Mouse (Mus musculus) ES-E14 (cell line): Measurements from ENCODE around the gene Gm609. TPM values are rescaled to one million over a fixed set of nuclear protein-coding genes. Genes with fewer than 3 reads are reported as not detected.

ENCODE experiments used
- DNase-seq: peaks from one replicate; pipeline ENCODE4 v3.0.0-alpha.2; 2013; ENCODE audit warnings: low read depth, low spot score
- H3K27ac ChIP-seq: 2 replicates; pipeline ENCODE4 v1.5.1; 2012; ENCODE audit warnings: low read depth, mild to moderate bottlenecking, low read length, moderate library complexity, mixed read lengths; ENCODE audit not compliant: poor library complexity, insufficient read depth, severe bottlenecking
- H3K36me3 ChIP-seq: 2 replicates; pipeline ENCODE4 v1.6.1; 2012; ENCODE audit warnings: mild to moderate bottlenecking, low read length, moderate library complexity, mixed read lengths; ENCODE audit not compliant: control insufficient read depth, poor library complexity, insufficient read depth, severe bottlenecking
- H3K4me1 ChIP-seq, 2 experiments: fragments of 150-350 bp in 1 of 2; sonication (generic) in 1 of 2; 2 replicates each; pipeline ENCODE4 v1.6.1; 2012; ENCODE audit warnings: low read length in 2 of 2, mild to moderate bottlenecking in 1 of 2, mixed read lengths in 1 of 2; ENCODE audit not compliant: control insufficient read depth in 2 of 2, insufficient read depth in 2 of 2, poor library complexity in 1 of 2
- H3K4me3 ChIP-seq, 2 experiments: fragments of 150-350 bp in 1 of 2; sonication (generic) in 1 of 2; 2 replicates each; pipeline ENCODE4 v1.5.1; 2012; ENCODE audit warnings: low read length in 2 of 2, low read depth in 1 of 2, mild to moderate bottlenecking in 1 of 2, mixed read lengths in 1 of 2; ENCODE audit not compliant: insufficient read depth in 1 of 2, poor library complexity in 1 of 2, severe bottlenecking in 1 of 2
- H3K9ac ChIP-seq: 2 replicates; pipeline ENCODE4 v1.6.1; 2012; ENCODE audit warnings: low read depth, mild to moderate bottlenecking, low read length, mixed read lengths; ENCODE audit not compliant: poor library complexity, insufficient read depth, severe bottlenecking
- H3K9me3 ChIP-seq: fragments of 150-350 bp; sonication (generic); 2 replicates; pipeline ENCODE4 v1.6.1; 2012; ENCODE audit warnings: low read depth, mild to moderate bottlenecking, low read length; ENCODE audit not compliant: control insufficient read depth, insufficient read depth
- CHD2 ChIP-seq: IDR thresholded peaks from 2 replicates; pipeline ENCODE4 v1.6.1; 2014; ENCODE audit warnings: mild to moderate bottlenecking, low read depth, low read length, inconsistent platforms
- HCFC1 ChIP-seq: IDR thresholded peaks from 2 replicates; pipeline ENCODE4 v1.6.1; 2012; ENCODE audit warnings: low read length, inconsistent platforms, borderline replicate concordance; ENCODE audit not compliant: insufficient read depth
- MAFK ChIP-seq: IDR thresholded peaks from 2 replicates; pipeline ENCODE4 v1.6.1; 2014; ENCODE audit warnings: mild to moderate bottlenecking, low read depth, low read length, inconsistent platforms; ENCODE audit not compliant: insufficient read depth
- ZC3H11A ChIP-seq: IDR thresholded peaks from 2 replicates; pipeline ENCODE4 v1.6.1; 2012; ENCODE audit warnings: low read depth, mild to moderate bottlenecking, inconsistent platforms, low read length, borderline replicate concordance
- ZNF384 ChIP-seq: IDR thresholded peaks from 2 replicates; pipeline ENCODE4 v1.6.1; 2012; ENCODE audit warnings: low read depth, low read length, inconsistent platforms
- in situ Hi-C, 2 experiments: fragments of 600-800 bp; cut with MboI; formaldehyde crosslinking; loops; one replicate each; pipeline ENCODE4 v1.15.1; 2025; ENCODE audit warnings: low sequenced_read_pairs in 2 of 2, inconsistent platforms in 1 of 2; ENCODE audit not compliant: unreplicated experiment in 2 of 2
- total RNA-seq: library from RNA; depleted of rRNA; stranded (reverse); fragments of 300-350 nt; gene quantifications from 2 replicates; pipeline ENCODE4 v1.2.3, GENCODE M21; 2012

Gene Gm609
- total RNA-seq, 1 experiment: not detected

DNA sequence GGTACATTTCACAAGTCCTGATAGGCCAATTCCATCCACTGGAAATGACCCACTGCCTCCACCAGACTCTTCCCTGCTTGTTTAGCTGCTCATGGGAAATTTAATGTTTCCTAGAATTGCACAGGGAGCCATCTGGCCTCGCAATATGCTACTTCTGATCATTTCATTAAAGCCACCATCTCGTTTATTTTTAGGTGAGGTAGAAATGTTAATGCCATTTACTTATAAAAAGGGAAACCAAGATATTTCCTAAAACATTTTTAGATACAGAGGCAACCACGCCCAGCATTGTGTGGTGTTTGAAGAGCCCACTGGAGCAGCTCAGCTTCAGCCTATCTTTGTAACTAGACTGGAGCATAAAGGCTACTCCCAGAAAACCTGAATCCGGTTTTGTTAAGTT lies 116.5 kb downstream of the Gm609 start:
- no peaks in the 10 kb centered on the region for H3K9me3 ChIP-seq
- H3K4me1 ChIP-seq: no peaks in the 10 kb centered on the region
- TF ChIP-seq HCFC1 (no peak), ZC3H11A (no peak), ZNF384 (no peak), MAFK (no peak), CHD2 (no peak)
- in situ Hi-C loops: no loop called here
- DNase-seq: no peak
- H3K36me3 ChIP-seq: no peaks in the 10 kb centered on the region
- no peak overlapping the region for H3K27ac ChIP-seq
- H3K9ac ChIP-seq: no peak overlapping the region
- no peak overlapping the region for H3K4me3 ChIP-seq

DNA sequence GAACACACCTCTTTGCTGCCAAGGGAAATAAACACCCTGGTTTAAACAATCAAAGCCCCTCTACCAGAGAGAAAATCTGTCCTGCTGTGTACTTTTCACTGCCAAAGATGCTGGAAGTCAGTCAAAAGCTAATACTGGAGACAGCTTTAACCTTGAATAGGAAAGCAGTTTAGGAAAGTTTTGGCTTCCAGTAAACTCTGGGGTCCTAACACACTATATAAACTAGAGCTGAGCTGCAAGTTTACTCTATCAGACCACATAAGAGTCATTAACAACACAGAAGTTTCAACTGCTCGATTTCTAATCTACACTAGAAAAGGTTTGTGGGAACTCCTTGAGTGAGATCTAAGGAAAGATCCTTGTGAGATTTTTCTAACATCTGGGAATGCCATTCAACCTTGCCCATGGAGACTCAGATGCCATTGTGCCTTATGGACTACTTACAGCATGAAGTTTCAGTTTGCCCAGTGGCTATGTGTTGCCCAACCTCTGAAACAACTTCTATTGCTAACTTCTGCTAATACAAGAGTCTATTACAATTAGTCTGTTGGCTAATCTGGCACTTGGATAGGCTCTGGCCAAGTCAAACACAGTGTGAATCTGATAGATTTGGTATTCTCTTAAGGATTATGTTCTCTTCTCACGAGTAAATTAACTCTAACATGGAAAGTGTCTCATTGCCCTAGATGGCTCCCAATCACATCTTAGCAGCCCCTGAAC lies 117.1 kb downstream of the Gm609 start:
- H3K27ac ChIP-seq: no peak overlapping the region
- H3K9me3 ChIP-seq: no peaks in the 10 kb centered on the region
- no peaks in the 10 kb centered on the region for H3K4me1 ChIP-seq
- no peak overlapping the region for H3K4me3 ChIP-seq
- in situ Hi-C loops: no loop called here
- no peaks in the 10 kb centered on the region for H3K36me3 ChIP-seq
- DNase-seq: no peak
- no peak overlapping the region for H3K9ac ChIP-seq
- TF ChIP-seq ZC3H11A (no peak), ZNF384 (no peak), MAFK (no peak), CHD2 (no peak), HCFC1 (no peak)

DNA sequence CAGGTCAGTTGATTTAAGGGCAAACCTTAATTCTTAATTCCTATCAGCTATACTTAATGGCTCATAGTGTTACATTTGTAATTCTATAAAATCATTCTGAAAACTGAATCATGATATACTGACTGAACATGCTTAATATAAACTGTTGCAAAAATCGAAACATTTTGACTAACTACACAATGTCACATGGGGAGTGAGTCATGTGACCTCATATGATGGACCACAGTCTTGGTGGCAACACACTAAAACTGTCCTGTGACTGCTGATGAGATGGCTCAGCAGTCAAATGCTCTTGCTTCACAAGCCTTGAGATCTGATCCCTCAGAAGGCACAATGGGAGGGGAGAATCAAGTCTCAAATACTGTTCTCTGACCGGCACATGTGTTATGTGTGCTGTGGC lies 118.7 kb downstream of the Gm609 start:
- no peak overlapping the region for H3K9ac ChIP-seq
- H3K9me3 ChIP-seq: no peaks in the 10 kb centered on the region
- in situ Hi-C loops: no loop called here
- no peaks in the 10 kb centered on the region for H3K4me1 ChIP-seq
- no peaks in the 10 kb centered on the region for H3K36me3 ChIP-seq
- H3K27ac ChIP-seq: no peak overlapping the region
- DNase-seq: no peak
- no peak for TF ChIP-seq MAFK
- no peak for TF ChIP-seq CHD2
- TF ChIP-seq ZNF384: no peak
- no peak overlapping the region for H3K4me3 ChIP-seq

DNA sequence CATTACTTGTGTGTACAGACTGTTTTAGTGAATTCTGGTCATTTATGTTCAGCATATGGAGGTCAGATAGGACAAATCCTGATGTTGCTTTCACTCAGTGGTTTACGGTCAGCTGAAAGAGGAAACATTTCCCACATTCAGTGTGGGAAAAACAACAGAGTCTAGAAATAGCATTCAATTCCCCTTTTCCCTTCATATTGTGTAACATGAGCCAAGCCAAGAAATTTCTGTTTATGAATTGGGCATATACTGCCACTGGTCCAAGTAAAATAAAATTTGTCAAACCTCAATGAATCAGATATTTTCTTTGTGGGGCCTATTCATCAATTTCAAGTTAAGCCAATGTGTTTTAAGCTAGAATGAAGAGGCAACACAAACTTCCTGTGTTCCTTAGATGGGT lies 121.7 kb downstream of the Gm609 start:
- no peak overlapping the region for H3K27ac ChIP-seq
- in situ Hi-C loops: no loop called here
- H3K9me3 ChIP-seq: no peaks in the 10 kb centered on the region
- no peaks in the 10 kb centered on the region for H3K36me3 ChIP-seq
- no peak for TF ChIP-seq HCFC1
- TF ChIP-seq MAFK: no peak
- TF ChIP-seq CHD2: no peak
- TF ChIP-seq ZNF384: no peak
- TF ChIP-seq ZC3H11A: no peak
- H3K4me1 ChIP-seq: no peaks in the 10 kb centered on the region
- H3K4me3 ChIP-seq: no peak overlapping the region
- H3K9ac ChIP-seq: no peak overlapping the region
- DNase-seq: no peak
